Mouse (Mus musculus): Measurements from ENCODE around the gene Id3.

DNA sequence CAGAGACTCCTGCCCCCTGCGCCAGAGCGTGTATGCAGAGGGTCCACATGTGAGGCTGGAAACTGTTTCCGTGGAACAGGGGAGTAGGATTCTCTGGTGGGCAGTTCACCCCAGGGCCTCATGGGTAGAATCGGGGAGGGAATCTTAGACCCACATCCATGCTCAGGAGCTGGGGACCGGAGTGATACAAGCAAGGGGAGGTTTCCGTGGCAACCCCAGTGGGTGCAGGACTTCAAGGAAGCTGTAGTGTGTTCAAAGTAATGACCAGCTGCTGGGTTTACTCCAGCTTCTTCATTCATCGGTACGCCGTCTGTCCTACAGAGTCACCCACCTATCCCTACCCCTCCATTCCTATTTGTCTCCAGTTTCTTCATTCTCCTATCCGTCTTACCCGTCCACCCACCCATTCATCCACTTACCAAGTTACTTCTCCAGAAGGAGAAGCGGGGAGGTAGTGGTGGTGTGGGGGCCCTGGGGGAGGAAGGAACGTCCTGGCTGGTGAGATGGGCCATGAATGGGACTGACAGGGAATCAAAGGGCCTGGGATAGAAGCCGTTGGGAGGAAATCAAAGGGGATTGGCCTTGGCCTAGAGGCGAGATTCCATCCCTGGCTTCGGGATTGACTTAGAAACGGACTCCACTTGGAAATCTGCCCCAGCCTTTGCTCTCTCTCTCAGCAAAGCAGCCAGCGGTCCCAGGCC is 48.6 kb upstream of the Id3 start:
- no peak for TF ChIP-seq CTCF (IDR thresholded peaks at IDR 0.05; ENCODE audit: low read depth, low read length)
- no peak for TF ChIP-seq GATA1 (IDR thresholded peaks at IDR 0.05; ENCODE audit: borderline replicate concordance, low read length)
- TF ChIP-seq TAL1 (conservative IDR thresholded peaks at IDR 0.05; ENCODE audit: low read depth, low read length), result no peak
- no peak for TF ChIP-seq GATA2 (IDR thresholded peaks at IDR 0.05; ENCODE audit: borderline replicate concordance, low read depth, low read length)
- no peak for TF ChIP-seq POLR2AphosphoS5 (IDR thresholded peaks at IDR 0.05; ENCODE audit: insufficient replicate concordance, low read depth, low read length)
